Mouse (Mus musculus) liver, embryonic 14.5 days (tissue): ENCODE measurements around the gene Troap.

Experiments used
- CTCF ChIP-seq: IDR thresholded peaks from 2 replicates; pipeline ENCODE4 v1.5.1; 2016; ENCODE audit warnings: antibody characterized with exemption, low read depth, control low read depth
- EP300 ChIP-seq: IDR thresholded peaks from 2 replicates; pipeline ENCODE4 v1.6.1; 2016; ENCODE audit warnings: antibody characterized with exemption, low read depth

- no peak for TF ChIP-seq CTCF
- no peak for TF ChIP-seq EP300
Measured at GRCm38 (mm10) chr15:99032726-99033250, 41.6 kb upstream of the Troap start.
